Mouse (Mus musculus) skeletal muscle tissue, adult 2 months (tissue): ENCODE measurements around the gene Hoga1.
"Not testable (repeated sequence)": the region's sequence is repeated elsewhere in the genome, so short reads cannot be mapped to it uniquely, and the experiment has no call there.

Source experiments
- DNase-seq: peaks from one replicate; pipeline ENCODE4 v3.0.0-alpha.2; 2012; ENCODE audit warnings: low read depth, low spot score

The Hoga1 gene

GRCm38 (mm10) chr19:42068441-42069240 is 23.2 kb downstream of the Hoga1 start:
- DNase-seq = peak; percentile 55

DNA sequence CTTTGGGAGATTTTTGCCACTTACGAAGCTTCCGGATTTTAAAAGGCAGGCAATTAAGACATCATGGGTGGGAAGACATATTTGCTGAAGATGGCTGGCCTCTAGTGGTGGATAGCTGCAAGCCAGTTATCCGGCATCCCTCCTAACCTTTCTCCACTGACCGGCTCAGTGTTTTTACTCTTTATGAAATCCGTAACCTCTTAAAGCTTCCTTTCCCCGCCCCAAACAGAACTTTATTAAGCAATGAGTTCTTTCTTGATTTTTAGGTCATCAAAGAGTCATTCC is 23.8 kb downstream of the Hoga1 start:
- DNase-seq = peak; percentile 58

DNA sequence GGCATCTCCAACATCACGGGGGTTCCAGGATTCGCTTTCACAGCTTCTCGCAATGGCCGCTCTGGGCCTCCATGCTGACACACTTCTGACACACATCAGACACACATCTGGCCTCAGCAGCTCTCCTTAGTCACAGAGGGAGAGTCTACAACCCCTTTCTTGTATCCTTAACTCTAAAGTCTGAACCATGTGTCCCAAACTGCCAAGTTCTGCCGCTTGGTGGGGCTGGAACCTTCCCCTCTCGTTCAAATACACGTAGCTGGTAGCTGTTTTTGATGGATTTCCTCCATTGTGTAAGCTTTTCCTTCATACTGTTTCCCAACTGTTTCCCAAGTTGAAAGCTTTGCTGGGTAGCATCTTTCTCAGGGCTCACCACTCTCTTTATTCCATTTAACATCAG is 25.8 kb downstream of the Hoga1 start:
- no peak for DNase-seq

DNA sequence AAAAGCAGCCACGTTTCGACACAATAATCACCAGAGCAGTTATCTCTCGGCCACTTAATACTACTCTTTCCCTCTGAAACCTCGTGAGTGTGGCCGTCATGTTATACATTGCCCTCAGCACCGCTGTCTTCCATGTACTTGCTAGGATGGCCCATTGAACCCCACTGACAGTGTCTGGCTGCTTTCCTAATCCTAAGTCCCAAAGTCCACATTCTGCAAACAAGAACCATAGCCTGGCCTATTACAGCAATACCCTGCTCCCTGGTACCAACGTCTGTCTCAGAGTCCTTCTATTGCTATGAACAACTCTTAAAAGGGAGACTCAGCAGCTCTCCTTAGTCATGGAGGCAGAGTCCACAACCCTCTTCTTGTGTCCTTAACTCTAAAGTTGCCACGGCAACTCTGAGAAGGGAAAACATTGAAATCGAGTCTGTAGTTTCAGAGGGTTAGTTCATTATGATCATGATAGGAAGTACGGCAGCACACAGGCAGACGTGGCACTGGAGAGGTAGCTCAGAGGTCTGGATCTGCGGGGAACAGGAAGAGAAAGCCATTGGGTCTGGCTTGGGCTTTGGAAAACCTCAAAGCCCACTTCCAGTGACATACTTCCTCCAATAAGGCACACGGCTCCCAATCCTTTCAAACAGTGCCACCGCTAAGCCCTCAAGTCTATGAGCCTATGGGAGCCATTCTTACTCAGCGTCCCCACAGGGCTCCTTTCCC is 26.6 kb downstream of the Hoga1 start:
- no peak for DNase-seq

GRCm38 (mm10) chr19:42072802-42073201 is 27.4 kb downstream of the Hoga1 start:
- DNase-seq = no peak

DNA sequence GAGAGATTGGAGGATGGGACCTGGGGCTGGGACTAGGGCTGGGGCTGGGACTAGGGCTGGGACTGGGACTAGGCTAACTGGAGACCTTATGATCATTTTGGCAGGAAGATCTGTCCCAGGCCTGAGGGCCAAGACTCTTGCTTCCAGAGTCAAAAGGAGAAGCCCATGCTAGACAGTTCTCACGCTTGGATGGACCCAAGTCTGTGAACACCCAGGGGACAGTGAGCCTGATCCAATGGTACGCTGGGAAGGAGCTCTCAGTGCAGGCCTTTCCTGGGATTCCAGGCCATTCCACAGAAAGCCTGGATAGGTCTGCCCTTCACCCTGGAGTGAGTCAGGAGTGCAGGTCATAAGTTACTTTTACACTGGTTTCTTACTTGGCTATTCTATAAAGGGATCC is 29.6 kb downstream of the Hoga1 start:
- no peak for DNase-seq

DNA sequence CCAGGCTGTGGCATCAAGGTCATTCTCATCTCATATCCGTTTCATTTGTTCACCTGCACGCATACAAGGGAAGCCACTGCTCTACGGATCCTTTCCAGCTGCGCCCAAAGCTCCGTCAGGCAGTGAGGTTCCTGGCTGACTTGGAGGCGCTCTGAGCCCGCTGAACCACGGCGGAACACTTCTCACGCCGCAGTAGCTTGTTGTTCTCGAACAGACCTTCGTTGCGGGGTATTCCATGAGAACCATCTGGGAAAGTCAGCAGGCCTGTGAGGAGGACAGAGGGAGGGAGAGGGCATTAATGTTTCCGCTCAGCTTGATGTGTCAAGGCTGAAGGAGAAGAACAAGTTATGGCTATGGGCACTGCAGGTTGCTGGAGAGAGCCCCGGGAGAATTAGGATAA is 30.6 kb downstream of the Hoga1 start:
- DNase-seq = no peak

DNA sequence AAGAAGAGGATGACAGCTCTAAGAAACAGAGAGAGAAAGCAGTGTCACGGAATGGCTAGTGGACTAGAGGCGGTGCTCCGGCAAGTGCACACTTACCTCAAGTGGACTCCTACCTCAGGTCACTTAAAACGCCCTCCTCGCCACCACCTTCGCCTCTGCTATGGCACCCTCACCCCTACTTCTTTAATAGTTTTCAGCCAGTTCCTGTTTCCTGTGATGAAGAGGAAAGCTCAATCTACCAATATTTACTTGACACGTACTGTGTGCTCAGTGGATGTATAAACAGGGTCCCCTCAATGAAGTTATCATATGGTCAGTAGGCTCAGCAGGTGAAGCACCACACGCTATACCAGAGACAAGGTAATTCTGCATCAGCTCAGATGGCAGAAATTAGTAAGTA is 33.2 kb downstream of the Hoga1 start:
- no peak for DNase-seq

DNA sequence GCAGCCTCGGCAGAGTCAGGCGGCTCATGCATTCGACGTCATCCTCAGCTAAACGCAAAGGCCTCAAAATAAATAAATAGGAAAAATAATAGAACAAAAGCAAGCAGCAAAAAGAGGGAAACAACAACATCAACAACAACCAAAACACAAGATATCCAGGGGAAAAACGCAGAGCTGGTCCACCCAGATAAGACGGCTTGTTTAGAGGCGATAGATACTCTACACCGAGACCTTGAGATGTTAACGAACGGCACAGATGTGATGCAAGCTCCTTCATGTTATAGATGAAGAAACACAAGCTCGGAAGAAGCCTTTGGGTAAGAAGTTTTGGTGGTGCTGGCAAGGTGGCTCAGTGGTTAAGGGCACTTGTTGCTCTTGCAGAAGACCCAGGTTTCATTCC is 33.6 kb downstream of the Hoga1 start:
- no peak for DNase-seq

- no peak for DNase-seq
Observed at GRCm38 (mm10) chr19:42079950-42080349, 34.5 kb downstream of the Hoga1 start.

DNA sequence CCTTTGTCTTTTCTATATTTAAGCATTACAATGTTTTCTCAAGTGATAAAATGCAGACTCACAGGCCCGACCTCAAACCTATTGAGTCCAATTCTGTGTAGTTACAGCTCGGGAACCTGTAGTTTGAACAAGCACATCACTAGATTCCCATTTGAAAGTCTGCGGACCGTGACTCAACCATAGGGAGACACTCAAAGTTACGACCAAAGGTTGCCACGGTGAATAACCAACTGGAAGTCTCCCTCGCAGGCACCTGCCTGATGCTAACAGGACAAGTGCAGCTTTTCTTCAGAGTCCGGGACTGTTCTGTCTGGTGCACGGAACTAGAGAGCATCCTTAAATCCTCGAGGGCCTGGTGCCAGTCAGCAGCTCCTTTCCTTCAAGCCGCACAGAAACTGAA is 35.1 kb downstream of the Hoga1 start:
- DNase-seq = no peak

GRCm38 (mm10) chr19:42081613-42082012 is 36.2 kb downstream of the Hoga1 start:
- not testable (repeated sequence) for DNase-seq

GRCm38 (mm10) chr19:42085690-42086089 is 40.3 kb downstream of the Hoga1 start:
- DNase-seq = no peak

DNA sequence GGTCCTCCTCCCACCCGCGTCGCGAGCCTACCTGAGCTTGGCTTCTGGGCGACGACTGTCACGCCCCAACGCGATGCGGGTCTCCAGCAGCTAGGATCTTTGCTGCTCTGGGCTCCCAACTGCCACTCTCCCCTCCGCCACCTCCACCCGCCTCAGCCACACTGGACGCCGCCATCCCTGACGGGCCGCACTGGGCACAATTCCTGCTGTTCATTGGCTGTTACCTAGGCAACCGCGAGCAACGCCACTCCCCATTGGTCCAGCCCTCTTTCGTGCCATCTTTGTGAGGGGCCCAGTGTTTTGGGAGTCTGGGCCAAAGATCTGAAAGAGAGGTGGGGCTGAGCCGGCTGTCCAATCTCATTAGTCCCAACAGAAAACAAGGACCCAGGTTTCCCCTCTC is 40.8 kb downstream of the Hoga1 start, which contains the start of gene Morn4:
TSS of gene Morn4 (minus strand) at position 192 of the 400 bp plus-strand sequence.
- peak; percentile 57 for DNase-seq

GRCm38 (mm10) chr19:42089103-42089747 is 43.8 kb downstream of the Hoga1 start:
- peak; percentile 74 for DNase-seq

DNA sequence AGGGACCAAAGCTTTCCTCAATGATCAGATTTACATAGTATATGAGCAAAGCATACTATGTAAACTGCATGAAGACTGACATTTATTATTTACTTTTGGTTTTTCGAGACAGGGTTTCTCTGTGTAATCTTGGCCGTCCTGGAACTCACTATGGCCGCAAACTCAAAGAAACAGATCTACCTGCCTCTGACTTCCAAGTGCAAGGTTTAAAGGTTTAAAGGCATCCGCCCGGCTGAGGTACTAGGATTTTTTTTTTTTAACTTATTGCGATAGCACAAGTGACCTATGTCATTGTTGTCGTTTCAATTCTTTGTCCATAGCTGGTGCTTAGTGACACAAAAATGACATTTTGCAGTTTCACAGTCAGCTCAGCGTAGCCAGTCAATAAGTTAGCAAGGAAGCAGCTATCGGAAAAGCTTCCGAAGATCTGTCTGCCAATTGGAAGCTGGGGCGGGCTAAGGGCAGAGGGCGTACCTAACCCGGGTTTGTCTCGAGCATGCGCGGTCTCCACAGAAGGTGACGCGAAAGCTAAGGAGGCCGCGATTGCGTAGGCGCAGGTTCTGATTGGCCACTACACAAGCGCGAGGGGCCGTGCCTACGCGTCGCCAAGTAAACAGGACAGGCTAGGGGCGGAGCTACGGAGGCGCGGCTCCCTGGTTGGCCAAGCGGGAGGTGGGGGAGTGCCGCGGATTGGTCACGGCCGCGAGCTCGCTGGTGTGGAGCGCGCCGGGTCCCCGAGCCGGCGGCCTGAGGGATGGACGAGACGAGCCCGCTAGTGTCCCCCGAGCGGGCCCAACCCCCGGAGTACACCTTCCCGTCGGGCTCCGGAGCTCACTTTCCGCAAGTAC is 44.6 kb downstream of the Hoga1 start, which contains the start of gene Pi4k2a:
TSS of gene Pi4k2a (plus strand) at position 723 of the 848 bp plus-strand sequence.
- peak; percentile 100 for DNase-seq

DNA sequence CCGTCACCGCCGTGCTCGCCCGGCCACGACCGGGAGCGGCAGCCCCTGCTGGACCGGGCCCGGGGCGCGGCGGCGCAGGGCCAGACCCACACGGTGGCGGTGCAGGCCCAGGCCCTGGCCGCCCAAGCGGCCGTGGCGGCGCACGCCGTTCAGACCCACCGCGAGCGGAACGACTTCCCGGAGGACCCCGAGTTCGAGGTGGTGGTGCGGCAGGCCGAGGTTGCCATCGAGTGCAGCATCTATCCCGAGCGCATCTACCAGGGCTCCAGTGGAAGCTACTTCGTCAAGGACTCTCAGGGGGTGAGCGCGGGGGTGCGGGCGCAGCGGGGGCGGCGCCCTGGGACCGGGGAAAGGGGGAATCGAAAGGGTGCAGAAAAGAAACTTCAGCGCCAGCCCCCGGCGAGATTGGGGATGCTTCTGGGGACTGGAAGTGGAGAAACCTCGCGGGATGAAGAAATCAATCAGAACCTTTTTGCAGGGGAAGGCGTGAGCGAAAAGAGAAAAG is 45.3 kb downstream of the Hoga1 start:
- DNase-seq = no peak

DNA sequence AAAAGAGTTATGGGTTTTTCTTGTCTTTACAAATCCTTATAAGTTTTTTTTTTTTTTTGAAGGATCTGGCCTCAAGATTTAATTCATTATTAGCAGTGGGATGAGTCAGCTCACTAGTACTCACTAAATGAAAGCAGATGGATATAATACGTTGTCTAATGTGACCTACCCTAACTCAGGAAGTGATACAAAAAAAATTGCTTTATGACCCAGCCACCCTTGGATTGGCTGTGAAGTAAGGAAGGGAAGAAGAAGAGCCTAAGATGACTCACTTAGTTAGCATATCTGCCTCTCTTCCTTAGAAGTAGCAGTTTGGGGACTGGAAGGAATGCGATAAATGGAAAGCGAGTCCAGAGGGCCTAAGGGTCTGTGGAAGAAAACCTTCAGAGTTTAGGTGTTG is 54.0 kb downstream of the Hoga1 start:
- DNase-seq = no peak

DNA sequence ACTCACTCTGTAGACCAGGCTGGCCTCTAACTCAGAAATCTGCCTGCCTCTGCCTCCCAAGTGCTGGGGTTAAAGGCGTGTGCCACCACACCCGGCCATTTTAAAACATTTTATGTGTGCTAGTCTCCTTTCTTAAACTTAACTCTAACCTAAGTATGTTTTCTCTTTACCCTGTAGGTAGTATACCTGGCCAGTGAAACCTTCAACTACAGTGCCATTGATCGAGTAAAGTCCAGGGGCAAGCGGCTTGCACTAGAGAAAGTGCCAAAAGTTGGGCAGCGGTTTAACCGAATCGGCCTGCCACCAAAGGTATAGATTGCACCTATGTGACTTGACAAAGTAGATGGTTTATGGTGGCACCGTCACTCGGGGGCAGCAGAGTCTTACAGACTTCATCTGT is 59.3 kb downstream of the Hoga1 start:
- no peak for DNase-seq

DNA sequence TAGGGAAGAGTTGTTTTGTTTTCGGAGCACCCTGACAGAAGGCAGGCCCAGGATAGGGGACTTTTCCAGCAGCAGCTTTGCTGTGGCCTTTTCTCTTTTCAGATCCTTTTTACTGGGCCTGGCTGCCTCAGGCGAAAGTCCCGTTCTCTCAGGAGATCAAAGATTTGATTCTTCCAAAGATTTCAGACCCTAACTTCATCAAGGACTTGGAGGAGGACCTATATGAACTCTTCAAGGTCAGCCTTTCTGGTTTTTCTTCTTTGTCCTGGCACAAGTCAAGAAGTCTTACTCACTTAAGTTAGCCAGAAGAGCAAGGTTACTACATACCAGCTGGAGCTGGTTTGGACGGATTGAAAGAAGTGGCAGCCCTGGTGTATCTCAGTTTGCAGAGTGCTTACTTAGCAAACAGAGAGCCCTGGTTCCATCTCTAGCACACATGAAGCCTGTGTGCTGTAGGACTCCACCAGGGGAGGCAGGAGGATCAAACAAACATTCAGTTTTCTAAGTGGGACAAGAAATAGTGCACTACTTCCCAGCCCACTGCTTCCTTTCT is 70.4 kb downstream of the Hoga1 start:
- DNase-seq = no peak

- DNase-seq = no peak
Observed at GRCm38 (mm10) chr19:42118142-42118541, 72.7 kb downstream of the Hoga1 start.
